Mouse (Mus musculus) olfactory bulb, adult 2 months (tissue): ENCODE results near the gene Nme2. TPM values are rescaled to one million over a fixed set of nuclear protein-coding genes. Genes with fewer than 3 reads are reported as not detected.
A peak's percentile ranks its signal among the peaks of the same experiment; 100 is the strongest.

ENCODE experiments used
- H3K27ac ChIP-seq: fragments of 200-500 bp; 2 replicates; pipeline ENCODE4 v1.5.1; 2012; ENCODE audit warnings: low read depth, low read length; ENCODE audit not compliant: insufficient read depth
- H3K4me1 ChIP-seq: fragments of 200-500 bp; 2 replicates; pipeline ENCODE4 v1.6.1; 2012; ENCODE audit warnings: low read length; ENCODE audit not compliant: control insufficient read depth, insufficient read depth
- H3K4me3 ChIP-seq: fragments of 200-500 bp; 2 replicates; pipeline ENCODE4 v1.5.1; 2012; ENCODE audit warnings: mild to moderate bottlenecking, low read depth, low read length, moderate library complexity; ENCODE audit not compliant: insufficient read depth
- CTCF ChIP-seq: fragments of 200-500 bp; IDR thresholded peaks from 2 replicates; pipeline ENCODE4 v1.5.1; 2012; ENCODE audit warnings: low read depth, mild to moderate bottlenecking, low read length, moderate library complexity; ENCODE audit not compliant: insufficient read depth
- POLR2A ChIP-seq: fragments of 200-500 bp; IDR thresholded peaks from 2 replicates; pipeline ENCODE4 v1.6.1; 2012; ENCODE audit warnings: mild to moderate bottlenecking, low read depth, low read length, moderate library complexity; ENCODE audit not compliant: insufficient read depth
- WGBS: fragments of 180-500 bp; shearing (Covaris S2); methylation state at CpG from one replicate; pipeline ENCODE4 v1.1.7; 2018; 5-methylcytosine and 5-hydroxymethylcytosine counted together
- polyA plus RNA-seq: library from polyadenylated mRNA; stranded (reverse); fragments of >200 nt; gene quantifications from 2 replicates; pipeline ENCODE4 v1.2.4, GENCODE M21; 2012; ENCODE audit warnings: low replicate concordance; ENCODE audit not compliant: missing spikeins, insufficient read depth, insufficient read length

Nme2 gene
- polyA plus RNA-seq, 1 experiment, result not detected

GRCm38 (mm10) chr11:93988328-93989062 lies 32.4 kb upstream of the Nme2 start:
- Histone ChIP-seq H3K27ac (0 out of 2 replicates have a peak overlapping the region, but pooled peaks have one; percentile 22), H3K4me1 (peaks cover 3% of the 10 kb centered on the region; the same call in 1 of the 2 replicates), H3K4me3 (no peak overlapping the region)
- WGBS, result 62% methylated on average over 12 of the region's 12 CpGs
- no peak for TF ChIP-seq CTCF
- no peak for TF ChIP-seq POLR2A

GRCm38 (mm10) chr11:93987625-93988327 lies 31.7 kb upstream of the Nme2 start:
- no peak for TF ChIP-seq POLR2A
- TF ChIP-seq CTCF, result no peak

GRCm38 (mm10) chr11:93987026-93987425 lies 31.0 kb upstream of the Nme2 start:
- 82% methylated on average over 4 of the region's 4 CpGs for WGBS
- H3K27ac ChIP-seq, result no peak overlapping the region
- TF ChIP-seq CTCF, result no peak
- no peak for TF ChIP-seq POLR2A
- peaks cover 3% of the 10 kb centered on the region; the same call in 1 of the 2 replicates for H3K4me1 ChIP-seq
- no peak overlapping the region for H3K4me3 ChIP-seq

More at GRCm38 (mm10) chr11:93987625-93988327, 31.7 kb upstream of the Nme2 start:
- Histone ChIP-seq H3K27ac (0 out of 2 replicates have a peak overlapping the region, but pooled peaks have one; percentile 22), H3K4me3 (no peak overlapping the region), H3K4me1 (peaks cover 3% of the 10 kb centered on the region; the same call in 1 of the 2 replicates)
- whole genome bisulfite sequencing, result 56% methylated on average over 8 of the region's 8 CpGs

- Histone ChIP-seq H3K4me1 (peaks cover 3% of the 10 kb centered on the region; the same call in 1 of the 2 replicates), H3K27ac (no peak overlapping the region), H3K4me3 (no peak overlapping the region)
- TF ChIP-seq POLR2A, result no peak
- TF ChIP-seq CTCF, result no peak
These were observed 30.2 kb upstream of the Nme2 start for GRCm38 (mm10) chr11:93986298-93986697.

GRCm38 (mm10) chr11:93985265-93985664 lies 29.2 kb upstream of the Nme2 start:
- no peak for TF ChIP-seq POLR2A
- TF ChIP-seq CTCF, result no peak
- Histone ChIP-seq H3K4me1 (peaks cover 3% of the 10 kb centered on the region; the same call in 1 of the 2 replicates), H3K4me3 (no peak overlapping the region), H3K27ac (no peak overlapping the region)
- WGBS, result 87% methylated on average over 5 of the region's 5 CpGs

GRCm38 (mm10) chr11:93984619-93985018 lies 28.6 kb upstream of the Nme2 start:
- TF ChIP-seq CTCF (no peak), POLR2A (no peak)
- Histone ChIP-seq H3K4me3 (no peak overlapping the region), H3K27ac (no peak overlapping the region), H3K4me1 (peaks cover 3% of the 10 kb centered on the region; the same call in 1 of the 2 replicates)
- WGBS, result 94% methylated on average over 3 of the region's 3 CpGs

GRCm38 (mm10) chr11:93979502-93980049 lies 23.5 kb upstream of the Nme2 start:
- no peak overlapping the region for H3K27ac ChIP-seq
- H3K4me1 ChIP-seq, result no peaks in the 10 kb centered on the region
- TF ChIP-seq POLR2A (no peak), CTCF (no peak)
- WGBS, result 65% methylated on average over 6 of the region's 6 CpGs
- no peak overlapping the region for H3K4me3 ChIP-seq

GRCm38 (mm10) chr11:93972951-93973350 lies 16.9 kb upstream of the Nme2 start:
- 88% methylated on average over 5 of the region's 5 CpGs for WGBS
- H3K4me3 ChIP-seq, result no peak overlapping the region
- TF ChIP-seq CTCF (no peak), POLR2A (no peak)
- H3K27ac ChIP-seq, result no peak overlapping the region
- 0 out of 2 replicates have a peak, but pooled peaks cover 2% of the 10 kb centered on the region for H3K4me1 ChIP-seq

- Histone ChIP-seq H3K4me3 (no peak overlapping the region), H3K27ac (no peak overlapping the region), H3K4me1 (peaks cover 7% of the 10 kb centered on the region)
- 29% methylated on average over 1 of the region's 1 CpGs for WGBS
- TF ChIP-seq CTCF (no peak), POLR2A (no peak)
These were observed 13.7 kb upstream of the Nme2 start for GRCm38 (mm10) chr11:93969799-93970198.
